Mouse (Mus musculus) spleen, adult 18-20 months (tissue): Measurements from ENCODE around the gene Lrpprc.
"Not testable (repeated sequence)": the region's sequence is repeated elsewhere in the genome, so short reads cannot be mapped to it uniquely, and the experiment has no call there.

Experiments
- DNase-seq, 2 experiments: peaks; one replicate each; pipeline ENCODE4 v3.0.0; 2022; ENCODE audit warnings: mixed read lengths in 2 of 2

The Lrpprc gene

DNA sequence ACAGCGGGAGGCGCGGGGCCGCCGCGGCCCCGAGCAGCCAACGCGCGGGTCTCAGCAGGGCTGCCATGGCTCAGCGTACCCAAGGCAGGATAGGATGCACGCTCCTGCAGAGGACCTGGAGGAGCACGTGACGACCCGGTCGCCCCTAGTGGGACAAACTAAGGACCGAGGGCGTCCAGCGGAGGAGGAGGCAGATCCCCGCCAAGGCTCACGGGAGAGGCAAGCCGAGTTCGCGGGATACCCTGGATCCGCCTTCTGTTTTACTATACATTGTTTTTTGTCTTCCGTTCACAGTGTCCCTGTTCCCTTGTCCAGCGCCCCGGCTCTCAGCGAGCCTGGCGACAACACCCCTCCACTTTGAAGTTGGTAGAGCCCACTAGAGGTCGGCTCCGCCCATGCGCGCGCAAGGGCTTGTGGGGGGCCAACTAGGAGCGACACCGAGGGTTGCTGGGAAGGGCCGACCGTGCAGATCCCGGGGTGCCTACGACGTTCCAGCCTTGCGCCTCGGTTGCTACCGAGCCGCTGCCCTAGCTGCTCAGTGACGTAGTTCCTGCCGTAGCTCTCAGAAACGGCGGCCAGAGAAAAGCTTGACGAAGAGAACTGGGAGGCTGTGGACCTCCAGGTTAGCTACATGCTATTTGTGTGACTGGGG is at the start of gene Lrpprc:
Gene Lrpprc (minus strand): TSS at position 343 of the 652 bp plus-strand sequence.
- DNase-seq = peak; percentile 87 to 92

DNA sequence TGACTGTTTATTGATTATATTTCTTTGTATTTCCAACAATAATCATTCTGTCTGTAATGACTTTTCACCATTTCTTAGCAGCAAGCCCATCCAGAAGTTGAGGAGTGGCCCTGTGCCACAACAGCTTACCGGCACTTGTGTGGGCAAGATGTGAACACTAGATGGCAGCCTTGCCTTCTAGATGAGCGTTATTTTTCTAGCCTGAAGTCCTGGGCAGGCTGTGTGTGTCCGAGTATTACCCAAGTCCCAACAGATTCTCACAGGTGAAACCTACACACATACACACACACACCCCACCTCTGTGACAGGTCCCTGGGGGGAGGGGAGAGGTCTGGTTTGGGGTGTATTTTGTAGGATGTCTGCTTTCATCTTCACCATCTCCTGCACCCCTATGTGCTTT is 47.2 kb upstream of the Lrpprc start:
- peak; percentile 22 to 57 for DNase-seq

DNA sequence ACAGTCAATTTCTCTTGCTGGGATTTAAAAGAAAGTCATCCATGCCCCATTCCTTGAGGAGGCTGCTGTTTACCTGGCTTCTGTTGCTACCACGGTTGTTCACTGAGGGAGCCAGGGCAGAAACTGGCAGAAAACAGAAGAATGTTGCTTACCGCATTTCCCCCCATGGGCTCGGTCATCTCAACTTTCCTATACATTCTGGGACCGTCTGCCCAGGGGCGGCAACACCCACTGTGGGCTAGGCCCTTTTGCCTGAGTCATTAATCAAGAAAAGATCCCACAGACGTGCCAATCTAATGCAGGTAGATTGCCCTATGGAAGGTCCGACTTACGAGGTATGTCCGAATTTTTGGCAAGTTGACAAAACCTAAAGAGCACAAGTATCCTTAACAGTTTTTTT is 44.7 kb upstream of the Lrpprc start:
- DNase-seq = no peak

- DNase-seq = no peak
Measured at GRCm38 (mm10) chr17:84832346-84832745, 41.8 kb upstream of the Lrpprc start.

- DNase-seq = no peak
Measured at GRCm38 (mm10) chr17:84828301-84828700, 37.7 kb upstream of the Lrpprc start.

- no peak for DNase-seq
Measured at GRCm38 (mm10) chr17:84820603-84821002, 30.0 kb upstream of the Lrpprc start.

DNA sequence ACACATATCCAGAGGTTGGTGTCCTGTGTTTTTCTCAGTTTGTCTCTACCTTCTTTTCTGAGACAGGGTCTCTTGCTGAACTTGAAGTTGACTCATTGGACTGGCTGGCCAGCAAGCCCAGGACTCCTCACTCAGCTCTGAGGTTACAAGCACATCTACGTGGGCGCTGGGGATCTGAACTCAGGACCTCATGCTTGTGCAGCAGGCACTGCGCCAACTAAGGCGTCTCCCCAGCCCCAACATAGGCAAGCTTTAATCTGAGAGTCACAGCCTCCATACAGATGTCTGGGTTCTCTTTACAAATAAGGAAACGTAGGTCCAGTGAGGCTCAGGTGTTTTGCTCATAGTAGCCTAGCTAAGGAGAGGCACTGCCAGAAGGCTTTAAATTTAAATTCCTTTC is 27.8 kb upstream of the Lrpprc start:
- no peak for DNase-seq

DNA sequence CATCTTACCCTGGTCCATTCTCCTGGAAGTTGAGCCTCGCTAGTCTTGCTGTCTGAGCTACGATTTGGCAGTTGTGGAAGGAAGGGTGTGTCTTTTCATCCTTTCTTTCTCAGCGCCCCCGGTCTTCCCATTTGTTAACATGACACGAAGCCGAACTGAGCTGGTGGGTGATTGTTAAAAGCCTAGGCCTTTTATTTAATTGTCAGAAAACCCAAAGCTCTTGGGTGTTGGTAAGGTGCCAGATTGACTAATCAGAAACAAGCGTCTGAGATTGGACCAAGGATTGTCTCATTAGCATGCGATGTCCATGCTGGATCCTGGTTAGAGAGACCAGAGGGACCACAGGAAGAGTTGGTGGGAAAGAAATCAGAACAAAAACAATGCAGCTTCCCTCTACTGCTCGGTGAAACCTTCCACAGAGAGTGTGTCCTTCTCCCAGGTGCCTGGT is 25.4 kb upstream of the Lrpprc start:
- DNase-seq = no peak

GRCm38 (mm10) chr17:84814905-84815304 is 24.3 kb upstream of the Lrpprc start:
- DNase-seq = no peak

GRCm38 (mm10) chr17:84814192-84814591 is 23.6 kb upstream of the Lrpprc start:
- DNase-seq = not testable (repeated sequence)

DNA sequence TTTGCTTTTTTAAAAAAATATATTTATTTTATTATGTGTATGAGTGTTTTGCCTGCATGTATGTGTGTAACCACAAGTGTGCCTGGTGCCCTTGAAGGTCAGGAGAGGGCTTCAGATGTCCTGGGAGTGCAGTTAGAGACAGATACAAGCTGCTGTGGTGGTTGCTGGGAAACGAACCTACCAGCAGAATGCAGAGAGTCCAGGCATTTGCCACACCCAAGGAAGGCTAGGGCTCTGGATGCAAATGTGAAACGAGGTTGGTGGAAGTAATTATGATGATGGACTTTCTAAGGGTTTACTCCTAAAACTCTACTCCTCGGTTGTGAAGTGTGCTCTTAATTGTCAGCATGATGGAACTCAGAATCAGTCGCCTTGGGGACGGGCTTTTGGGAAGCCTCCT is 1.4 kb upstream of the Lrpprc start:
- no peak for DNase-seq

GRCm38 (mm10) chr17:84791156-84791555 is 567 bp upstream of the Lrpprc start:
- DNase-seq = peak in 1 of 2 experiments; percentile 18

DNA sequence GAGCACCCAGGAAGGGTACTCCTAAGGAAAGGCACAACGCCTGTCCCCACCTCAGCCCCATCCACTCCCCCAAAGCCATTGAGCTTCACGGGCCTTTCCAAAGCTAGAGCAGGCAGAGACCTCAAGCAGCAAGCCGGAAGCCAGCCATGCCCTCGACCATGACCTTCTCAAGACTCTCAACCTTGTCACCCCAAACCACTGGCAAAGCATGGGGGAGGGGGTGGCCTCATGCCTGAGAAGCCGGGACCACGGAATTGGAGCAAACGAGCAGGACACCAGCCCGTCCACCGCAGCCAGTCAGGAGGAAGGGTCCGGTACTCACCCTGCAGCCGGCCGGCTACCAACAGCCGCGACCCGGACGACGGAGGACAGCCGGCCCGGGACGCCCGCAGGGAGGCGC is 546 bp downstream of the Lrpprc start:
- DNase-seq = no peak

- no peak for DNase-seq
Measured at GRCm38 (mm10) chr17:84788376-84789125, 2.0 kb downstream of the Lrpprc start.

GRCm38 (mm10) chr17:84787477-84787876 is 3.1 kb downstream of the Lrpprc start:
- no peak for DNase-seq

DNA sequence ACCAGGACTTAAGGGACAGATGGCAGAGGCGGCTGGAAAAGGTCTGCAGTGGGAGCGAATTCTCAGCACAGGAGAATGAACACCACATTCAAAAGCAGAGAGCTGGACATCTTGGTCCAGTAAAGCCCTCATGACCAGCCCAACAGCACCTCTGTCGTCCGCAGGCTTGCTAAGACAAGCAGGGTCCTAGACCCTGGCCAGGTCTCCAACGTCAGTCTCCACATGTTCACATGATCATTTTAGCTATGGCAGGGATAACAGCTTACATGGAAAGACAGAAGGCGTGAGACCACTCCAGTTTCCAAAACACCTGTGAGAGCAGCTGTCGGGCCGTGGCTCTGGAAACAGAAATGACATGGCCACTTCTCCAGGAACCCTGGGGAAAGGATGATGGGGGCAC is 3.7 kb downstream of the Lrpprc start:
- no peak for DNase-seq

- no peak for DNase-seq
Measured at GRCm38 (mm10) chr17:84785176-84785575, 5.4 kb downstream of the Lrpprc start.

GRCm38 (mm10) chr17:84783491-84783890 is 7.1 kb downstream of the Lrpprc start:
- DNase-seq = no peak

DNA sequence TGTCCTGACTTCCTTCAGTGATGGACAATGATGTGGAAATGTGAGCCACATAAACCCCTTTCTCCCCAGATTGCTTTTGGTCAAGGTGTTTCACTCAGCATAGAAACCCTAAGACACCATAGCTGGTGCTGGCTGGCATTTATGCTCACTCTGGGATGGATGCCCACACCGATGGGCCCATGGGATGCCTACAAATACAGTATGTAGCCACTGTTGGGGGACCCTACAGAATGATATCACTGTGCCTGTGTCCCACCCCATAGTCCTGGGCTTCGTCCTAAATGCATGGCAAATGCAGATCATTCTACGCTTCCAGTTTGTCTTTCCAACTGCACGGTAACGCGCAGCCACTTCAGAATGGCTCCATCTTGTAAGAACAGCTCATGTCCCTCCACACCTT is 10.3 kb downstream of the Lrpprc start:
- DNase-seq = no peak

DNA sequence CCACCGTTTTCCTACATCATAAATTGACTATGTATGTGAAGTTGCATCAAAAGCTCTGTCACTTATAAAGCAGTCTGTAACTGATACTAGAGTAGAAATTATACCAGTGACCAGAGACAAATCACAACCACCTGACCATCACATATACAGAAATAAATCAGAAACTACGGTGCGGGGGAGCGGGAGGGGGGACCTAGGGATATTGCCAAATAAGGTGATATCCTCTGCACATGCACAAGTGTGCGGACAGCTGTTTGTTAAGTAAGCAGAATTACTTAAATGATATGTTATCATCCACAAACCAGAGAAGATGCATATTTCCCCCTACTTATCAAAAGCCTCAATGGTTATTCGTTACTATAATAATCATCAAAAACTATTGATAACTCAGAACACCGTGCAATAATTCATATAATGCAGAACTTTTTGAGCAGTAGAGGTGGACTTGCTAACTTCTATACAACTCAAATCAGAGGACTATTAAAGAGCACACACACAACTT is 12.1 kb downstream of the Lrpprc start:
- no peak for DNase-seq

GRCm38 (mm10) chr17:84776362-84777000 is 14.1 kb downstream of the Lrpprc start:
- DNase-seq = no peak

DNA sequence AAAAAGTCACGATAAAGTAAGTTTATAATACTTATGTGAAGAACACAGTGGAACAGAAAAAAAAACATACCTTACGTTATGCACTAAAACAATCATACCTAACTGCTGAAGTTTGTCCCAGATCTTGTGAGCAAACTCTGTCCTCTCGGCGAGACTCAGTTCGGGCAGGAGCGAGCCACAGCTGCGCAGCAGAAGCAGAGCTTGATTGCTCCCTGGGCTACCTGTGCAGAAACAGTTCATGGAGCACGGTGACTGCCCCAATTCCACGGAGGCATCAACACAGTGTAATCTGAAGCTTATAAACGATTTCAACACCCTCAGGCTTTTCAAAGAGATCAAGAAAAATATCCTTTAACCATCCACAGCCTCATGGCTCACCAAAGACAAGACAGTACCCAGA is 15.3 kb downstream of the Lrpprc start:
- DNase-seq = no peak

DNA sequence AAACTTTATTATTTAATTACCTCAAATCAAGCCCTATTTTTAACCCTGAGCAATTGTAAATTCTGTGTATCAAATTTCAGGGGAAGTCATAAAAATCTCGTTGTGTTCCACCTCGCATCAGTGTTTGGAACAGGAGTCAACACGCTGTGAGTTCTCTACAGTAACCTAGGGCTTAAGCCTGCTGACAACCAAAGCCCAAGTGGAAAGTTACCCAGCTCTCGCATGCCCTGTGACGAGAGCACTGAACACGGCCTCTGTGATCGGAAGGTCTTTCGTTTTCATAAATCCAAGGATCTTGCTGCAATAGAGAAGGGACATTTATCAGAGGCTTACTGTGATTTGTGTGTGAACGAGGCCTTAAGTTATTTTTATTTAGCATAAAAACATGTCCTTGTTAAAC is 18.7 kb downstream of the Lrpprc start:
- no peak for DNase-seq

DNA sequence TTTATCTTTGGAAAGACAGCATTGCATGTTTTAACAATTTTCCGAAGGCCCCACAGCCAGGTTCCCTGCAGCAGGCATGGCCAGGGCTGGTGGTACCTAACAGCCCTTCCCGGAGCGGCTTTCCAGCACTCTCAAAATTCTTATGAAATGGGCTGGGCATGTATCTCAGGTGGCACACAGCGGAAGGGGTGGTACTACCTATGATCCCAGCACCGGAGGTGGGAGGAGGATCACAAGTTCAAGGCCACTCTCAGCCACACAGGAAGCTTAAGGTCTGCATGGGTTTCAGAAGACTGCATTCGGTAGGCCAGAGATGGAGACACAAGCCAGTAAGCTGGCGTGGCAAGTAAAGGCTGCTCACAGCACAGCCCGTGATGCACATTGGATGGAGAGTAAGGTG is 31.6 kb downstream of the Lrpprc start:
- no peak for DNase-seq
